Mouse (Mus musculus) thymus, adult 2 months (tissue): ENCODE measurements at regions not wholly inside any gene's neighbourhood (a gene's known extent, or its start where the extent isn't known, plus 50 kb on each side); places are given as distances from the start of the nearest gene placed in this dataset.

Source experiments
- CTCF ChIP-seq: fragments of 200-500 bp; IDR thresholded peaks from 2 replicates; pipeline ENCODE4 v1.5.1; 2012; ENCODE audit warnings: mild to moderate bottlenecking, control low read depth, low read length, moderate library complexity, borderline replicate concordance; ENCODE audit not compliant: control insufficient read depth, poor library complexity, insufficient read depth; ENCODE audit errors: extremely low read depth
- POLR2A ChIP-seq: fragments of 200-500 bp; IDR thresholded peaks from 2 replicates; pipeline ENCODE4 v1.6.1; 2012; ENCODE audit warnings: mild to moderate bottlenecking, low read length, control low read depth, moderate library complexity; ENCODE audit not compliant: control insufficient read depth, poor library complexity, insufficient read depth; ENCODE audit errors: extremely low read depth

- no peak for TF ChIP-seq CTCF
- TF ChIP-seq POLR2A, result no peak
Observed at GRCm38 (mm10) chr1:128837361-128837760, 245.3 kb upstream of the Cxcr4 start.
